Mouse (Mus musculus) liver, postnatal 0 days (tissue): ENCODE results near the gene C1qtnf9.

ENCODE experiments used
- CTCF ChIP-seq: sonication (generic); IDR thresholded peaks from 2 replicates; pipeline ENCODE4 v1.5.1; 2016; ENCODE audit warnings: antibody characterized with exemption, low read depth
- EP300 ChIP-seq: IDR thresholded peaks from 2 replicates; pipeline ENCODE4 v1.6.1; 2016; ENCODE audit warnings: antibody characterized with exemption, low read depth, mild to moderate bottlenecking

DNA sequence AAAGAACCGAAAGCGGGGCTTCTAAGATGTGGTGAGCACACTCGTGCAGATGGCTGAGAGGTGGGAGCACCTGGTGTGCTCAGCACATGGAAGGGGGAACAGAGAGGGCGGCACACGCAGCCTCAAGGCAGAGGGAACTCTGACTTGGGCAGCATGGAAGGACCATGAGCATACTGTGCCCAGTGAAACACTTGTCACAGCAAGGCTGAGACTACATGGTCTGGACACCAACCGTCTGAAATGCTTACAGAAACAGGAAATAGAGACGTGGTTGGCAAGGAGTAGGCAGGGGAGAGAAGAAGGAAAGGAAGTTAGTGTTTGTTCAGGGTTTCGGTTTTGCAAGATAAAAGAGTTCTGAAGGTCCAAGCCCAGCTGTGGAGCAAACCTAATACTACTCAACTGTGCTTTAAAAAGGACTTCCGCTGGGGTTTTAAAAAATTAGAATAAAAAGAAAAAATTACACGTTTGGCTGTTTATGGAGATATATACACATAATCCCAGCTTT is 29.4 kb upstream of the C1qtnf9 start:
- TF ChIP-seq CTCF (no peak), EP300 (no peak)
